Mouse (Mus musculus) intestine, postnatal 0 days (tissue): ENCODE measurements around the gene Dcaf12. TPM values are rescaled to one million over a fixed set of nuclear protein-coding genes. Genes with fewer than 3 reads are reported as not detected.

ENCODE experiments used
- ATAC-seq: fragments of 200-750 bp; cut with Nextera tagmentation; 2 replicates; pipeline ENCODE4 v1.8.0; 2017; ENCODE audit warnings: mild to moderate bottlenecking, moderate TSS enrichment, moderate library complexity
- H3K27ac ChIP-seq: fragments of 300-500 bp; sonication (generic); 2 replicates; pipeline ENCODE4 v1.5.1; 2014; ENCODE audit warnings: mild to moderate bottlenecking, low read depth, low read length, moderate library complexity
- H3K27me3 ChIP-seq: fragments of 300-500 bp; sonication (generic); replicated peaks from 2 replicates; pipeline ENCODE4 v1.6.1; 2014; ENCODE audit warnings: low read length, mixed read lengths; ENCODE audit not compliant: control insufficient read depth, insufficient read depth
- H3K36me3 ChIP-seq: fragments of 300-500 bp; sonication (generic); 2 replicates; pipeline ENCODE4 v1.6.1; 2014; ENCODE audit warnings: mild to moderate bottlenecking, moderate library complexity; ENCODE audit not compliant: control insufficient read depth, insufficient read depth
- H3K4me1 ChIP-seq: fragments of 300-500 bp; sonication (generic); replicated peaks from 2 replicates; pipeline ENCODE4 v1.6.1; 2014; ENCODE audit warnings: antibody characterized with exemption, low read length, mixed read lengths; ENCODE audit not compliant: control insufficient read depth, insufficient read depth
- H3K4me2 ChIP-seq: fragments of 300-500 bp; sonication (generic); replicated peaks from 2 replicates; pipeline ENCODE4 v1.6.1; 2014; ENCODE audit warnings: low read depth, mild to moderate bottlenecking, moderate library complexity
- H3K4me3 ChIP-seq: fragments of 300-500 bp; sonication (generic); 2 replicates; pipeline ENCODE4 v1.5.1; 2014; ENCODE audit warnings: low read depth, low read length
- H3K9ac ChIP-seq: fragments of 300-500 bp; sonication (generic); 2 replicates; pipeline ENCODE4 v1.6.1; 2014; ENCODE audit warnings: mild to moderate bottlenecking, low read depth, low read length
- H3K9me3 ChIP-seq: fragments of 300-500 bp; sonication (generic); 2 replicates; pipeline ENCODE4 v1.6.1; 2016; ENCODE audit warnings: mixed run types; ENCODE audit not compliant: control insufficient read depth
- CTCF ChIP-seq: sonication (generic); IDR thresholded peaks from 2 replicates; pipeline ENCODE4 v1.5.1; 2016; ENCODE audit warnings: low read depth, mild to moderate bottlenecking, control low read depth, antibody characterized with exemption, moderate library complexity
- WGBS: fragments of 180-500 bp; shearing (Covaris S2); extraction: QIAGEN DNeasy Blood & Tissue Kit; methylation state at CpG from one replicate; pipeline ENCODE4 v1.1.7; 2014; 5-methylcytosine and 5-hydroxymethylcytosine counted together
- polyA plus RNA-seq: library from polyadenylated mRNA; unstranded; fragments of >200 nt; fragmentation: Nextera tagmentation; extraction: Ambion mirVana; gene quantifications from 2 replicates; pipeline ENCODE4 v1.2.1, GENCODE M21; 2015

Gene Dcaf12
- polyA plus RNA-seq, 1 experiment from 2014 or later: 27.0 TPM

DNA sequence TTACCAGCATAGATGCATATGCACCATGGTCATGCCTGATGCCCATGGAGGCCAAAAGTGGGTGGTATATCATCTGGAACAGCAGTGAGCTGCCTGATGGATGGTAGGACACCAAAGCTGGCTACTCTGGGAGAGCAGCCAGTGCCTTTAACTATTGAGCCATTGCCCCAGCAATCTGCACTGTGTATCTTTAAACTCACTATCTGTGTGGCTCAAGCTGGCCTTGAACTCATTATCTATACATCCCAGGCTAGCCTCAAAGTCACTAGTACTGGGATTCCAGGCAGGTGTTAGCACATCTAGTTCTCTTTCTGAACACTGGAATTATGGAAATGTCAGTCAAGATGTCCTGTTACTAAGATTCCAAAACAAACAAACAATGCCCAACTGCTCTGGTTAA is 21.9 kb upstream of the Dcaf12 start:
- Histone ChIP-seq H3K36me3 (no peaks in the 10 kb centered on the region), H3K9me3 (no peaks in the 10 kb centered on the region), H3K9ac (no peak overlapping the region), H3K27me3 (no peaks in the 10 kb centered on the region), H3K27ac (no peak overlapping the region), H3K4me3 (no peak overlapping the region), H3K4me1 (no peaks in the 10 kb centered on the region), H3K4me2 (no peak overlapping the region)
- no peak for ATAC-seq
- no peak for TF ChIP-seq CTCF

DNA sequence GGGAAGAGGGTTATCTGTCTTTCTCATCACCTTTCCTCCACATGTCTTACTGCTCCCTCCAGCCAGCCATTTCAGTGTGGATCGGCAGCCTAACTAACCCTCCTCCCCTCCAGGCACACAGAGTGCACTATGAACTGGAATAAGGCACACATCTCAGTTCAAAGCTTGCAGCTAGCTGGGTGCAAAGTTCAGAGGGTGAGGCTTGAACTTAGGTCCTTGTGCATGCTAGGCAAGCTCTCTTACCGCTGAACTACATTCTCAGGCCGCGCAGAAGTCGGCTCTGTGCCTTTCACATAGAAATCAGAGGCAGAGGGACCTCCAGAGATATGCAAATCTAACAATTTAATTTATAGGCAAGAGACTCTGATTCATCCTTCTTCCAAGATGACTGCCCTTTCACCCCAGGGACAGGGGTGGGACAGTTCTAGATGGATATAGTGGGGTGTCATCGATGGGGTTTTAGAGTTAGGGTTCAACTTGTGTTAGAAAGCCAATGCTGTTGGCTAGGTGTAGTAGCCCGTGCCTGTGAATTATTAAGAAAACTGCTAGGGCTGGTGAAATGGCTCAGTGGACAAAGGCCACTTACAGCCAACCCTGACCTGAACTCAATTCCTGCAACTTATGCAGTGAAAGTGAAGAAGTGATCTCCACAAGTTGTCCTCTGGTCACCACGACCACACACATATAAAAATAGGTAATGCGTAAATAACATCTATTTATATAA is 17.2 kb upstream of the Dcaf12 start:
- Histone ChIP-seq H3K4me3 (no peak overlapping the region), H3K4me1 (0 out of 2 replicates have a peak, but pooled peaks cover 5% of the 10 kb centered on the region), H3K36me3 (no peaks in the 10 kb centered on the region), H3K27me3 (no peaks in the 10 kb centered on the region), H3K9ac (no peak overlapping the region), H3K9me3 (no peaks in the 10 kb centered on the region), H3K27ac (peak overlapping the region; percentile 66), H3K4me2 (peak overlapping the region; percentile 22; the same call in 1 of the 2 replicates)
- ATAC-seq: peak; percentile 98
- no peak for TF ChIP-seq CTCF
- WGBS: 49% methylated on average over 9 of the region's 9 CpGs

DNA sequence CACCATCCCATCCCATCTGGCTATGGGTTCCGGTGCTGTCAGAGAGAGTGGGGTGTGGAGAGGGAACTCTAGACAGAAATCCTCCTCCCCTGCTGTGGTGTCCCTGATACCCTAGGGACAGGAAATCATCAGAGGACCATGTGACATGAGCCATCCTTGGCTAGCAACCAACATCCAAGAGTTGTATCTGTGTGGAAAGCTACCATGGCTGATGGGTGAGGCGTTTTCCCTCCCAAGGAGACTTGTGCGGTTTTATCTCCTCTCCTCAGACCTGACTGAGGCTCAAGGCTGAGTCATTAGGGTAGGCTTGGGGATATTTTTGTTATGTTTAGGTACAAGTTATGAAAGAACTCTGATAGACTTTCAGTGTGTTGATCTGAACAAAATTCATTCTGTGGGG is 16.4 kb upstream of the Dcaf12 start:
- Histone ChIP-seq H3K9ac (no peak overlapping the region), H3K27me3 (no peaks in the 10 kb centered on the region), H3K4me2 (no peak overlapping the region), H3K27ac (peak overlapping the region; percentile 66), H3K4me1 (0 out of 2 replicates have a peak, but pooled peaks cover 5% of the 10 kb centered on the region), H3K9me3 (no peaks in the 10 kb centered on the region), H3K36me3 (no peaks in the 10 kb centered on the region), H3K4me3 (no peak overlapping the region)
- ATAC-seq: no peak
- no peak for TF ChIP-seq CTCF
- WGBS: 65% methylated on average over 3 of the region's 3 CpGs

DNA sequence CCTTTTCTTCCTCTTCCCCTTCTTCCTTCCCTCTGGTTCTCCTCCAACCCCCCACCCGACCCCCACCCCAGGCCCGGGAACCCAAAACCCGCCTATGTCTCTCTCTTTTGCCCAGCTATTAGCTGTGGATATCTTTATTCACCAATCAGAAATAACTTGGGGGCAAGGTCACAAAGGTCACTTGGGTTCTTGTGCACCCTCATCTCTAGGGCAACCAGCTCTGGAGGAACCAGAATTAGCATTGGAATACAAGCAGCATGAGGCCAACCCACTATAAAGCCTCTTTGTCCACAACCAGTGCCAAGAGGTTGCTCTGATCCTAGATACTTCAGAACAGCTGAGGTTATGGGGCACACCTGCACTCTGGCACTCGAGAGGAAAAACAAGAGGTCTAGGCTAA is 14.8 kb upstream of the Dcaf12 start:
- H3K9me3 ChIP-seq: no peaks in the 10 kb centered on the region
- no peaks in the 10 kb centered on the region for H3K36me3 ChIP-seq
- ATAC-seq: no peak
- no peak overlapping the region for H3K9ac ChIP-seq
- WGBS: 68% methylated on average over 4 of the region's 4 CpGs
- no peaks in the 10 kb centered on the region for H3K27me3 ChIP-seq
- no peak overlapping the region for H3K4me3 ChIP-seq
- 0 out of 2 replicates have a peak, but pooled peaks cover 5% of the 10 kb centered on the region for H3K4me1 ChIP-seq
- H3K27ac ChIP-seq: no peak overlapping the region
- H3K4me2 ChIP-seq: no peak overlapping the region
- TF ChIP-seq CTCF: no peak

DNA sequence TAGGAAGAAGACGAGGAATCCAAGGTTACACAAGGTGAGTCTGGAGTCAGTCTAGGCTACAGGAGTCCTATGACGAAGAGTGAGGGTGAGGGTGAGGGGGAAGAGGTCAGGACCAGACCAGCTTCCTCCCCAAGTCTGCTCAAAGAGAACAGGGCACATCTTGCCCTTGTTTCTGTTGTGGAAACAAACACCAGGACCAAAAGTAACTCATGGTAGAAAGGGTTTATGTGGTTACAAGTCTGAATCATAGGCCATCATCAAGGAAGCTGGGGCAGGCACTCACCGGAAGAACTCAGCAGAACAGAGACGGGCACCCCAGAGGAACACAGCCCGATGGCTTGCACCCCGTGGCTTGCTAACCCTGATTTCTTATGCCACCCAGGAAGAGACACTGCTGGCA is 12.2 kb upstream of the Dcaf12 start:
- no peak overlapping the region for H3K27ac ChIP-seq
- ATAC-seq: no peak
- H3K9me3 ChIP-seq: no peaks in the 10 kb centered on the region
- H3K27me3 ChIP-seq: no peaks in the 10 kb centered on the region
- no peak for TF ChIP-seq CTCF
- H3K36me3 ChIP-seq: no peaks in the 10 kb centered on the region
- 0 out of 2 replicates have a peak, but pooled peaks cover 5% of the 10 kb centered on the region for H3K4me1 ChIP-seq
- no peak overlapping the region for H3K4me2 ChIP-seq
- H3K4me3 ChIP-seq: no peak overlapping the region
- no peak overlapping the region for H3K9ac ChIP-seq
- WGBS: 90% methylated on average over 6 of the region's 6 CpGs

DNA sequence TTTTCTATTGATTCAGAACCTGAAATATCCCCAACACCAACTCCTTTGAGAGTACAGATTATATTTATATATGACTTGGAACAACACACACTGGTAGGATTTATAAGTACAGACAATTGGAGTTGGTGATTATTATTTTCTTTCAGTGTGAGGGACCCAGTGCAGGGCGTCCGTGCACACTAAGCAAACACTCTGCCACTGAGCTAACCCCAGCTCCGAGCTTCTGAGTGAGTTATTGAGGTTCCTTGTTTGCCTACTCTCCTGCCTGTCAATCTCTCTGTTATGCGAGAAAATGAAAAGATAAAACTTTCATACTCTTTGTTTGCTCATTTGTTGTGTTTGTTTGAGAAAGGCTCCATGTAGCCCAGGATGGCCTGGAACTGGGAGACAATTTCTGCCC is 6.3 kb upstream of the Dcaf12 start:
- Histone ChIP-seq H3K4me3 (no peak overlapping the region), H3K9ac (no peak overlapping the region), H3K27me3 (no peaks in the 10 kb centered on the region), H3K4me2 (no peak overlapping the region), H3K4me1 (no peaks in the 10 kb centered on the region), H3K27ac (no peak overlapping the region), H3K9me3 (no peaks in the 10 kb centered on the region), H3K36me3 (no peaks in the 10 kb centered on the region)
- ATAC-seq: no peak
- TF ChIP-seq CTCF: no peak
- 40% methylated on average over 4 of the region's 4 CpGs for WGBS
